Mouse (Mus musculus): ENCODE results near the gene Matk. TPM values are rescaled to one million over a fixed set of nuclear protein-coding genes. Genes with fewer than 3 reads are reported as not detected.

The Matk gene
- total and polyA plus RNA-seq, 2 experiments: 0.43 to 0.65 TPM

DNA sequence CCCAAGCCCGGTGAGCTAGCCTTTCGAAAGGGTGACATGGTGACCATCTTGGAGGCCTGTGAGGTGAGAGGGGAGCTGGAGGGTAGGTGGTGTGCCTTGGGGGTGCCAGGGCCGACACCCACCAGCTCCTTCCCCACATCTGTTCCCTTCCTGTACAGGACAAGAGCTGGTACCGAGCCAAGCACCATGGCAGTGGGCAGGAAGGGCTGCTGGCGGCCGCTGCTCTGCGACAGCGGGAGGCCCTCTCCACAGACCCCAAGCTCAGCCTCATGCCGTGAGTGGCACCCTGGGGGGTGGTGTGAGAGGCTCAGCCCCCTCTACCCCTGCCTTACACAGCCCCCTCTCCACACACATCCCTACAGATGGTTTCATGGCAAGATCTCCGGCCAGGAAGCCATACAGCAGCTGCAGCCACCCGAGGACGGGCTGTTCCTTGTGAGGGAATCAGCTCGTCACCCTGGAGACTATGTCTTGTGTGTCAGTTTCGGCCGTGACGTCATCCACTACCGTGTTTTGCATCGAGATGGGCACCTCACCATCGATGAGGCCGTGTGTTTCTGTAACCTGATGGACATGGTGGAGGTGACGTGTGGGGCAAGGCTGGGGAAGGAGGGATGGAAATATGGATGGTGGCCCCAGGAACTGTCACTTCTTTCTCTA is 6.6 kb downstream of the Matk start:
- Histone ChIP-seq H3K36me3 (ENCODE audit: control insufficient read depth, insufficient read depth, low read length) (no peaks in the 10 kb centered on the region), H3K27ac (replicated peaks; ENCODE audit: insufficient read depth, low read depth, low read length) (no peak overlapping the region), H3K4me3 (ENCODE audit: insufficient read depth, low read depth, low read length) (no peak overlapping the region), H3K79me2 (ENCODE audit: control insufficient read depth, insufficient read depth, low read length) (no peaks in the 10 kb centered on the region), H3K9ac (ENCODE audit: low read depth, low read length) (no peak overlapping the region), H3K27me3 (ENCODE audit: control insufficient read depth, insufficient read depth, low read length) (peaks cover 21% of the 10 kb centered on the region), H3K4me1 (ENCODE audit: control insufficient read depth, insufficient read depth, low read length) (no peaks in the 10 kb centered on the region)
- TF ChIP-seq POLR2A (IDR thresholded peaks at IDR 0.05; ENCODE audit: extremely low read depth, insufficient read depth, low read length) (no peak), CTCF (IDR thresholded peaks at IDR 0.05; ENCODE audit: low read depth, low read length) (no peak)
- no peak for DNase-seq (ENCODE audit: extremely low read depth, low read depth, low spot score)
- WGBS: 59% methylated on average over 21 of the region's 21 CpGs

DNA sequence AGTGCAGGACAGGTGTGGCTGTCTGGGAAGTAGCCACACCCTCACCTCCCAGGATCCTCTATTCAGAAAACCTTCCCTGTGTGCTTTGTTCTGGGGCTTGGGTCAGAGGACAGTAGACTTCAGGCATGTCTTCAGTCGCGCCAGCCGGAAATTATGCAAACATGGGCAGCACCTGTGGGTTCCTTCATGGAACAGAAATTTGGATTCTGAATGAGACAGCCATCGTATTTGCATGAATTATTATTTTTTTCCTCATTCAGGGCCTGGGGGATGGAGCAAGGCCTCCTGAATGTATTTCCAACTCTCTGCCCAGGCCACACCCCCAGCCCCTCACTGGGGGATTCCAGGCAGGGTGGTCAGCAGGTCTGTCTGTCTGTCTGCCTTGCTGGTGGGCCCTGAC is 8.3 kb downstream of the Matk start:
- Histone ChIP-seq H3K27ac (replicated peaks; ENCODE audit: insufficient read depth, low read depth, low read length) (no peak overlapping the region), H3K4me3 (ENCODE audit: insufficient read depth, low read depth, low read length) (no peak overlapping the region), H3K27me3 (ENCODE audit: control insufficient read depth, insufficient read depth, low read length) (peaks cover 21% of the 10 kb centered on the region), H3K9ac (ENCODE audit: low read depth, low read length) (no peak overlapping the region), H3K79me2 (ENCODE audit: control insufficient read depth, insufficient read depth, low read length) (no peaks in the 10 kb centered on the region), H3K4me1 (ENCODE audit: control insufficient read depth, insufficient read depth, low read length) (no peaks in the 10 kb centered on the region), H3K36me3 (ENCODE audit: control insufficient read depth, insufficient read depth, low read length) (no peaks in the 10 kb centered on the region)
- 88% methylated on average over 4 of the region's 4 CpGs for whole genome bisulfite sequencing
- no peak for DNase-seq (ENCODE audit: extremely low read depth, low read depth, low spot score)
- TF ChIP-seq CTCF (IDR thresholded peaks at IDR 0.05; ENCODE audit: low read depth, low read length): no peak
- no peak for TF ChIP-seq POLR2A (IDR thresholded peaks at IDR 0.05; ENCODE audit: extremely low read depth, insufficient read depth, low read length)

- TF ChIP-seq CTCF (IDR thresholded peaks at IDR 0.05; ENCODE audit: low read depth, low read length) (no peak), POLR2A (IDR thresholded peaks at IDR 0.05; ENCODE audit: extremely low read depth, insufficient read depth, low read length) (no peak)
- Histone ChIP-seq H3K79me2 (ENCODE audit: control insufficient read depth, insufficient read depth, low read length) (peaks cover 12% of the 10 kb centered on the region), H3K27me3 (ENCODE audit: control insufficient read depth, insufficient read depth, low read length) (no peaks in the 10 kb centered on the region), H3K36me3 (ENCODE audit: control insufficient read depth, insufficient read depth, low read length) (no peaks in the 10 kb centered on the region), H3K27ac (replicated peaks; ENCODE audit: insufficient read depth, low read depth, low read length) (no peak overlapping the region), H3K9ac (ENCODE audit: low read depth, low read length) (no peak overlapping the region), H3K4me1 (ENCODE audit: control insufficient read depth, insufficient read depth, low read length) (peaks cover 8% of the 10 kb centered on the region), H3K4me3 (ENCODE audit: insufficient read depth, low read depth, low read length) (no peak overlapping the region)
- 98% methylated on average over 8 of the region's 8 CpGs for WGBS
- no peak for DNase-seq (ENCODE audit: extremely low read depth, low read depth, low spot score)
Measured at GRCm38 (mm10) chr10:81265540-81265939, 12.8 kb downstream of the Matk start.

DNA sequence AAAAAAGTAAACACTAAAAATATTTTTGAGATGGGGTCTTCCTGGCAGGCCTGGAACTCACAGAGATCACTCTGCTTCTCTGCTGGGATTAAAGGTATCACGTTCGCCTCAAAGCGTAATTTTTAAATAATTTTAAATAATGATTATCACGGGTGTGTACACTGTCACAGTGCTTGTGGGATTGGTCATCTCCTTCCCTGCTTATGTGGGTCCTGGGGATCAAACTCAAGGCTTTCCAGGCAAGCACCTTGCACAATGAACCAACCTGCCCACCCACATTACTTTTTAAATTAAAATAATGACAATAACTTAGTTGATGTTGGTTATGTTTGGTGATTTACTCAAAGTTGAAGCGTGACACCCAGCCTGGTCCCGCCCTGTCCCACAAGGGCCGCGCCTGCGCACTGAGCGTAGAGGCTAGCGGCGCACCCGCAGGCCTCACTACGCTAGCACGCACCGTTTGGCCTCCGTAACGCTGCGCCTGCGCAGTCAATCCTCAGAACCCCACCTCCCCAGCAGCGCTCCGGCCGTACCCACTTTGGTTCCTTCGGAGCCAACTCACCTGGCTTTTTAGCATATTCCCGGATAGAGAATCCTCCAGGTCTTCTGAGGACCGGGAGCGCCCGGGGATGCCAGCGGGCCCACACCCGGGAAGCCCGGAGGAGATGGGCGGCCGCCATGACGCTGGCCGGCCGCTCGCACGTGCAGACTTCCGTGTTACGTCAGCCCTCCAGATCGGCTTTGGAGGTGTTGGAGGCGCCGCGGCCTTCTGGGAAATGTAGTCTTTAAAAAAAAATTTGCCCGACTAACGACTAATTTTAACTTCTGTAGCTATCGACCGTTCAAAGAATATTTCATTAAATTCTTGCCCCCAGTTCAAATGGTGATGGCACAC is 13.7 kb downstream of the Matk start, which contains the start of the genes Mrpl54 and Apba3:
TSS of gene Mrpl54 (minus strand) at position 724 of the 895 bp plus-strand sequence.
TSS of gene Apba3 (plus strand) at position 750 of the 895 bp plus-strand sequence.
- Histone ChIP-seq H3K4me1 (ENCODE audit: control insufficient read depth, insufficient read depth, low read length) (peaks cover 8% of the 10 kb centered on the region), H3K9ac (ENCODE audit: low read depth, low read length) (peak within 1 kb of the TSS; percentile 85), H3K79me2 (ENCODE audit: control insufficient read depth, insufficient read depth, low read length) (peaks cover 12% of the 10 kb centered on the region), H3K27me3 (ENCODE audit: control insufficient read depth, insufficient read depth, low read length) (no peaks in the 10 kb centered on the region), H3K36me3 (ENCODE audit: control insufficient read depth, insufficient read depth, low read length) (no peaks in the 10 kb centered on the region; the same call in 1 of the 2 replicates), H3K4me3 (ENCODE audit: insufficient read depth, low read depth, low read length) (peak within 1 kb of the TSS; percentile 86), H3K27ac (replicated peaks; ENCODE audit: insufficient read depth, low read depth, low read length) (peak within 1 kb of the TSS; percentile 98)
- WGBS: under 1% methylated on average over 48 of the region's 48 CpGs
- TF ChIP-seq POLR2A (IDR thresholded peaks at IDR 0.05; ENCODE audit: extremely low read depth, insufficient read depth, low read length): peak; percentile 54
- no peak for TF ChIP-seq CTCF (IDR thresholded peaks at IDR 0.05; ENCODE audit: low read depth, low read length)
- DNase-seq (ENCODE audit: extremely low read depth, low read depth, low spot score): peak; percentile 83

DNA sequence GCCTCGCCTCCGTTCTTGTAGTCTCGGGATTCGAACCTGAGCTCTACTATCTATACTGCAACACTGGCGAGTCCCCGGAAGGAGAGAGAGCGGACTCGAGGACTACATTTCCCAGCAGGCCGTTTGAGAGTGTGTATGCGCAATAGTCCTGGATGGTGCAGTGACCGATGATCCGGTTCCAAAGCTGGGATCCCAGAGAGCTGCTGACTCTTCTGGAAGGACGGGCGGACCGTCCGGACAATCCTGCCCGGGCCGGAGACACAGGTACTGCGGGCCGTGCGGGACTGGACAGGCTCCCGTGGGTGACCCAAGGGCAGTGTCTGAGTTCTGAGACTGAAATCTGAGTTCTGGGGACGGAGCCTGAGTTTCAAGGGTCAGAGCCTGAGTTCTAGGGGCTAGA is 15.3 kb downstream of the Matk start:
- DNase-seq (ENCODE audit: extremely low read depth, low read depth, low spot score): peak; percentile 93
- H3K79me2 ChIP-seq (ENCODE audit: control insufficient read depth, insufficient read depth, low read length): peaks cover 12% of the 10 kb centered on the region
- H3K27me3 ChIP-seq (ENCODE audit: control insufficient read depth, insufficient read depth, low read length): no peaks in the 10 kb centered on the region
- H3K9ac ChIP-seq (ENCODE audit: low read depth, low read length): peak overlapping the region; percentile 88
- WGBS: 2% methylated on average over 23 of the region's 23 CpGs
- peaks cover 8% of the 10 kb centered on the region for H3K4me1 ChIP-seq (ENCODE audit: control insufficient read depth, insufficient read depth, low read length)
- TF ChIP-seq CTCF (IDR thresholded peaks at IDR 0.05; ENCODE audit: low read depth, low read length): no peak
- peak; percentile 93 for TF ChIP-seq POLR2A (IDR thresholded peaks at IDR 0.05; ENCODE audit: extremely low read depth, insufficient read depth, low read length)
- peak overlapping the region; percentile 76 for H3K4me3 ChIP-seq (ENCODE audit: insufficient read depth, low read depth, low read length)
- H3K27ac ChIP-seq (replicated peaks; ENCODE audit: insufficient read depth, low read depth, low read length): peak overlapping the region; percentile 86
- H3K36me3 ChIP-seq (ENCODE audit: control insufficient read depth, insufficient read depth, low read length): peaks cover 2% of the 10 kb centered on the region; the same call in 1 of the 2 replicates
